Mouse (Mus musculus) hindbrain, embryonic 10.5 days (tissue): ENCODE measurements around the gene Tab2. TPM values are rescaled to one million over a fixed set of nuclear protein-coding genes. Genes with fewer than 3 reads are reported as not detected.

Experiments used
- DNase-seq: peaks from one replicate; pipeline ENCODE4 v3.0.0-alpha.2; 2017; ENCODE audit warnings: low spot score
- H3K27ac ChIP-seq: fragments of 300-500 bp; sonication (generic); 2 replicates; pipeline ENCODE4 v1.5.1; 2016; ENCODE audit warnings: mild to moderate bottlenecking, moderate library complexity
- H3K27me3 ChIP-seq: fragments of 300-500 bp; sonication (generic); 2 replicates; pipeline ENCODE4 v1.6.1; 2016; ENCODE audit warnings: mild to moderate bottlenecking; ENCODE audit not compliant: poor library complexity, insufficient read depth, severe bottlenecking
- H3K36me3 ChIP-seq: fragments of 300-500 bp; sonication (generic); 2 replicates; pipeline ENCODE4 v1.6.1; 2016; ENCODE audit warnings: mild to moderate bottlenecking, moderate library complexity
- H3K4me1 ChIP-seq: fragments of 300-500 bp; sonication (generic); replicated peaks from 2 replicates; pipeline ENCODE4 v1.6.1; 2016; ENCODE audit warnings: mild to moderate bottlenecking
- H3K4me3 ChIP-seq: fragments of 300-500 bp; sonication (generic); 2 replicates; pipeline ENCODE4 v1.5.1; 2016; ENCODE audit warnings: mild to moderate bottlenecking, moderate library complexity
- H3K9me3 ChIP-seq: fragments of 300-500 bp; sonication (generic); 2 replicates; pipeline ENCODE4 v1.6.1; 2016; ENCODE audit warnings: mild to moderate bottlenecking, moderate library complexity
- WGBS: fragments of 180-500 bp; shearing (Covaris S2); methylation state at CpG from one replicate; pipeline ENCODE4 v1.1.7; 2016; 5-methylcytosine and 5-hydroxymethylcytosine counted together
- polyA plus RNA-seq: library from polyadenylated mRNA; unstranded; fragments of >200 nt; fragmentation: Nextera tagmentation; extraction: Ambion mirVana; gene quantifications from 2 replicates; pipeline ENCODE4 v1.2.1, GENCODE M21; 2016

Gene Tab2
- polyA plus RNA-seq, 1 experiment from 2014 or later: 12.1 TPM

- 82% methylated on average over 7 of the region's 7 CpGs for WGBS
- 0 out of 2 replicates have a peak, but pooled peaks cover 6% of the 10 kb centered on the region for H3K27me3 ChIP-seq
- no peak for DNase-seq
- H3K4me3 ChIP-seq: no peak overlapping the region
- H3K9me3 ChIP-seq: no peaks in the 10 kb centered on the region
- no peaks in the 10 kb centered on the region for H3K36me3 ChIP-seq
- peaks cover 3% of the 10 kb centered on the region; the same call in 1 of the 2 replicates for H3K4me1 ChIP-seq
- no peak overlapping the region for H3K27ac ChIP-seq
Observed at GRCm38 (mm10) chr10:7874194-7874593, 81.8 kb downstream of the Tab2 start.

- Histone ChIP-seq H3K27me3 (peaks cover 33% of the 10 kb centered on the region), H3K4me3 (no peak overlapping the region), H3K36me3 (no peaks in the 10 kb centered on the region), H3K27ac (no peak overlapping the region), H3K9me3 (no peaks in the 10 kb centered on the region), H3K4me1 (peaks cover 11% of the 10 kb centered on the region)
- WGBS: 80% methylated on average over 5 of the region's 5 CpGs
- no peak for DNase-seq
Observed at GRCm38 (mm10) chr10:7871381-7872020, 84.5 kb downstream of the Tab2 start.

GRCm38 (mm10) chr10:7870571-7871315 lies 85.3 kb downstream of the Tab2 start:
- no peaks in the 10 kb centered on the region for H3K9me3 ChIP-seq
- no peaks in the 10 kb centered on the region for H3K36me3 ChIP-seq
- H3K27me3 ChIP-seq: peaks cover 38% of the 10 kb centered on the region
- no peak overlapping the region for H3K4me3 ChIP-seq
- peak; percentile 38 for DNase-seq
- no peak overlapping the region for H3K27ac ChIP-seq
- 75% methylated on average over 11 of the region's 11 CpGs for WGBS
- H3K4me1 ChIP-seq: peaks cover 11% of the 10 kb centered on the region

GRCm38 (mm10) chr10:7869746-7870145 lies 86.3 kb downstream of the Tab2 start:
- no peak overlapping the region for H3K4me3 ChIP-seq
- no peaks in the 10 kb centered on the region for H3K9me3 ChIP-seq
- no peak for DNase-seq
- H3K36me3 ChIP-seq: no peaks in the 10 kb centered on the region
- H3K27ac ChIP-seq: no peak overlapping the region
- H3K27me3 ChIP-seq: peaks cover 38% of the 10 kb centered on the region
- H3K4me1 ChIP-seq: peaks cover 11% of the 10 kb centered on the region
- WGBS: 66% methylated on average over 8 of the region's 8 CpGs

GRCm38 (mm10) chr10:7867666-7868030 lies 88.4 kb downstream of the Tab2 start:
- peaks cover 38% of the 10 kb centered on the region for H3K27me3 ChIP-seq
- peak overlapping the region; percentile 63; the same call in 1 of the 2 replicates for H3K27ac ChIP-seq
- H3K9me3 ChIP-seq: no peaks in the 10 kb centered on the region
- peak; percentile 22 for DNase-seq
- 23% methylated on average over 21 of the region's 21 CpGs for WGBS
- H3K4me1 ChIP-seq: peaks cover 11% of the 10 kb centered on the region
- peak overlapping the region; percentile 52 for H3K4me3 ChIP-seq
- H3K36me3 ChIP-seq: no peaks in the 10 kb centered on the region

- Histone ChIP-seq H3K36me3 (no peaks in the 10 kb centered on the region), H3K4me1 (peaks cover 11% of the 10 kb centered on the region), H3K27ac (peak overlapping the region; percentile 63; the same call in 1 of the 2 replicates), H3K4me3 (peak overlapping the region; percentile 52), H3K27me3 (peaks cover 38% of the 10 kb centered on the region), H3K9me3 (no peaks in the 10 kb centered on the region)
- DNase-seq: peak; percentile 27
- 17% methylated on average over 50 of the region's 50 CpGs for WGBS
Observed at GRCm38 (mm10) chr10:7866762-7867665, 89.0 kb downstream of the Tab2 start.

- 86% methylated on average over 3 of the region's 3 CpGs for whole genome bisulfite sequencing
- no peaks in the 10 kb centered on the region for H3K9me3 ChIP-seq
- no peak overlapping the region for H3K27ac ChIP-seq
- peaks cover 37% of the 10 kb centered on the region for H3K27me3 ChIP-seq
- H3K4me1 ChIP-seq: peaks cover 8% of the 10 kb centered on the region
- H3K4me3 ChIP-seq: no peak overlapping the region
- no peaks in the 10 kb centered on the region for H3K36me3 ChIP-seq
- peak; percentile 1 for DNase-seq
Observed at GRCm38 (mm10) chr10:7864806-7865205, 91.2 kb downstream of the Tab2 start.

GRCm38 (mm10) chr10:7864184-7864583 lies 91.8 kb downstream of the Tab2 start:
- Histone ChIP-seq H3K27ac (peak overlapping the region; percentile 12; the same call in 1 of the 2 replicates), H3K36me3 (no peaks in the 10 kb centered on the region), H3K4me1 (peaks cover 8% of the 10 kb centered on the region), H3K9me3 (no peaks in the 10 kb centered on the region), H3K4me3 (no peak overlapping the region), H3K27me3 (peaks cover 31% of the 10 kb centered on the region)
- WGBS: 73% methylated on average over 6 of the region's 6 CpGs
- peak; percentile 2 for DNase-seq

- H3K4me3 ChIP-seq: no peak overlapping the region
- 93% methylated on average over 6 of the region's 6 CpGs for WGBS
- H3K4me1 ChIP-seq: peaks cover 8% of the 10 kb centered on the region
- no peak overlapping the region for H3K27ac ChIP-seq
- H3K36me3 ChIP-seq: no peaks in the 10 kb centered on the region
- DNase-seq: peak; percentile 1
- H3K27me3 ChIP-seq: peaks cover 24% of the 10 kb centered on the region
- no peaks in the 10 kb centered on the region for H3K9me3 ChIP-seq
Observed at GRCm38 (mm10) chr10:7863411-7863810, 92.6 kb downstream of the Tab2 start.

- 93% methylated on average over 25 of the region's 25 CpGs for WGBS
- peak; percentile 2 for DNase-seq
- no peaks in the 10 kb centered on the region for H3K9me3 ChIP-seq
- H3K4me1 ChIP-seq: peaks cover 3% of the 10 kb centered on the region
- H3K36me3 ChIP-seq: no peaks in the 10 kb centered on the region
- peaks cover 10% of the 10 kb centered on the region for H3K27me3 ChIP-seq
- H3K27ac ChIP-seq: no peak overlapping the region
- no peak overlapping the region for H3K4me3 ChIP-seq
Observed at GRCm38 (mm10) chr10:7861937-7862657, 93.9 kb downstream of the Tab2 start.

- no peaks in the 10 kb centered on the region for H3K4me1 ChIP-seq
- no peaks in the 10 kb centered on the region for H3K36me3 ChIP-seq
- no peak overlapping the region for H3K4me3 ChIP-seq
- no peak overlapping the region for H3K27ac ChIP-seq
- DNase-seq: peak; percentile 1
- peaks cover 3% of the 10 kb centered on the region for H3K27me3 ChIP-seq
- WGBS: 87% methylated on average over 14 of the region's 14 CpGs
- no peaks in the 10 kb centered on the region for H3K9me3 ChIP-seq
Observed at GRCm38 (mm10) chr10:7861259-7861936, 94.6 kb downstream of the Tab2 start.

GRCm38 (mm10) chr10:7860494-7860893 lies 95.5 kb downstream of the Tab2 start:
- DNase-seq: peak; percentile 1
- Histone ChIP-seq H3K36me3 (no peaks in the 10 kb centered on the region), H3K27ac (no peak overlapping the region), H3K9me3 (no peaks in the 10 kb centered on the region), H3K27me3 (no peaks in the 10 kb centered on the region), H3K4me3 (no peak overlapping the region), H3K4me1 (no peaks in the 10 kb centered on the region)
- WGBS: 88% methylated on average over 7 of the region's 7 CpGs
